Mouse (Mus musculus): ENCODE measurements at regions not wholly inside any gene's neighbourhood (a gene's known extent, or its start where the extent isn't known, plus 50 kb on each side); places are given as distances from the start of the nearest gene placed in this dataset.

- intact Hi-C loops (cut with DNase I) = no loop called here
- no peak for DNase-seq (ENCODE audit: low spot score in 2 of 2)
Measured at GRCm38 (mm10) chr2:167849999-167850552, 81.8 kb upstream of the Ptpn1 start.

GRCm38 (mm10) chr2:167848468-167849440 is 83.1 kb upstream of the Ptpn1 start:
- no peak for DNase-seq (ENCODE audit: low spot score in 2 of 2)
- intact Hi-C loops (cut with DNase I) = no loop called here

- intact Hi-C loops (cut with DNase I) = no loop called here
- no peak for DNase-seq (ENCODE audit: low spot score in 2 of 2)
Measured at GRCm38 (mm10) chr2:167847281-167848077, 84.4 kb upstream of the Ptpn1 start.

GRCm38 (mm10) chr2:167845370-167845769 is 86.5 kb upstream of the Ptpn1 start:
- DNase-seq (ENCODE audit: low spot score in 2 of 2) = no peak

GRCm38 (mm10) chr2:167844556-167844955 is 87.3 kb upstream of the Ptpn1 start:
- intact Hi-C loops (cut with DNase I) = no loop called here
- DNase-seq (ENCODE audit: low spot score in 2 of 2) = peak in 1 of 2 experiments; percentile 21

More at GRCm38 (mm10) chr2:167845370-167845769, 86.5 kb upstream of the Ptpn1 start:
- intact Hi-C loops (cut with DNase I) = no loop called here

- intact Hi-C loops (cut with DNase I) = no loop called here
- DNase-seq (ENCODE audit: low spot score in 2 of 2) = no peak
Measured at GRCm38 (mm10) chr2:167843921-167844320, 87.9 kb upstream of the Ptpn1 start.

- intact Hi-C loops (cut with DNase I) = no loop called here
Measured at GRCm38 (mm10) chr2:167842993-167843392, 88.9 kb upstream of the Ptpn1 start.

GRCm38 (mm10) chr2:167842473-167842872 is 89.4 kb upstream of the Ptpn1 start:
- no peak for DNase-seq (ENCODE audit: low spot score in 2 of 2)
- intact Hi-C loops (cut with DNase I) = no loop called here

More at GRCm38 (mm10) chr2:167842993-167843392, 88.9 kb upstream of the Ptpn1 start:
- no peak for DNase-seq (ENCODE audit: low spot score in 2 of 2)

- intact Hi-C loops (cut with DNase I) = no loop called here
- no peak for DNase-seq (ENCODE audit: low spot score in 2 of 2)
Measured at GRCm38 (mm10) chr2:167841339-167842240, 90.3 kb upstream of the Ptpn1 start.

- intact Hi-C loops (cut with DNase I) = no loop called here
- DNase-seq (ENCODE audit: low spot score in 2 of 2) = no peak
Measured at GRCm38 (mm10) chr2:167840344-167840743, 91.5 kb upstream of the Ptpn1 start.

GRCm38 (mm10) chr2:167839324-167839981 is 92.4 kb upstream of the Ptpn1 start:
- no peak for DNase-seq (ENCODE audit: low spot score in 2 of 2)
- intact Hi-C loops (cut with DNase I) = no loop called here

- intact Hi-C loops (cut with DNase I) = no loop called here
- DNase-seq (ENCODE audit: low spot score in 2 of 2) = no peak
Measured at GRCm38 (mm10) chr2:167837596-167837995, 94.3 kb upstream of the Ptpn1 start.

- DNase-seq (ENCODE audit: low spot score in 2 of 2) = no peak
- intact Hi-C loops (cut with DNase I) = no loop called here
Measured at GRCm38 (mm10) chr2:167836611-167837010, 95.2 kb upstream of the Ptpn1 start.

GRCm38 (mm10) chr2:167834605-167835004 is 97.3 kb upstream of the Ptpn1 start:
- intact Hi-C loops (cut with DNase I) = no loop called here
- no peak for DNase-seq (ENCODE audit: low spot score in 2 of 2)

- intact Hi-C loops (cut with DNase I) = no loop called here
Measured at GRCm38 (mm10) chr2:167833290-167833953, 98.4 kb upstream of the Ptpn1 start.

GRCm38 (mm10) chr2:167831076-167832039 is 100.5 kb upstream of the Ptpn1 start:
- intact Hi-C loops (cut with DNase I) = no loop called here
- DNase-seq (ENCODE audit: low spot score in 2 of 2) = no peak

More at GRCm38 (mm10) chr2:167833290-167833953, 98.4 kb upstream of the Ptpn1 start:
- no peak for DNase-seq (ENCODE audit: low spot score in 2 of 2)

GRCm38 (mm10) chr2:167828258-167828657 is 103.6 kb upstream of the Ptpn1 start:
- intact Hi-C loops (cut with DNase I) = no loop called here
- DNase-seq (ENCODE audit: low spot score in 2 of 2) = no peak

Data from left cerebral cortex, postnatal 36 days (tissue).